Mouse (Mus musculus): ENCODE data around the gene Shisa5. TPM values are rescaled to one million over a fixed set of nuclear protein-coding genes. Genes with fewer than 3 reads are reported as not detected.

Gene Shisa5
- polyA plus RNA-seq, 1 experiment, result 675 TPM

DNA sequence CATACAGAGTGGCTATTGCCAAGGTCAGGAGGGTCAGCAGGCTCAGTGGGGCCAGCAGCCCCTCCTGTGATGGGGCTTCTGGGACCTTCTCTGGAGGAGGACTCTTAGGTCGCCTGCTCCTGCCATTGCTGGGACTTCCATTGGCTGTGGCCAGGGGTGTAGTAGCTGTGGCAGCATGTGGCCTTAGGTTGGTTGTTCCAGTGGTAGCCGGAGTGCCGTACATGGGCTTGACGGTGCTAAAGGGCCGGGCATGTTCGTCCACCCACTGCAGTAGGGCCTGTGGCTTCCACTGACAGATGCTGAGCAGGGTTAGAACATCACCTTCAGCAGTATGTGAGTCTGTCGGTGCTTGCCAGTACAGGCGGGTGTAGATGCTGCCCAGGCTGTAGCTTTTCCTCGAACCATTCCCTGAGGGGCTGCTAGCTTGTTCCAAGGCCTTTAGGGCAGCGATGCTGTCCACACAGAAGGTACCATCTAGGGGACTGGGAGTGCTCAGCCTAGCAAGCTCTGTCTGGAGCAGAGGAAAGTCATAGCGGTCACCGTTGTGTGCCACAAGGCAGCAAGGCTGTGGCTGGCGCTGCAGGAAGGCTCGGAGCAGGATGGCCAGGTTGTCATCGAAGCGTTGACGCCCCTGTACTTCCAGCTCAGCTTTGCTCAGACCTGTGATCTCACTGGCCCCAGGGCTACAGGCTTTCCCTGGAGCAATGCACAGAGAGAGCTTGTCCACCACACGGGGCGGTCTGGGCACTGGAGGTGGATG lies 19.8 kb downstream of the Shisa5 start:
- WGBS, result 88% methylated on average over 19 of the region's 19 CpGs

DNA sequence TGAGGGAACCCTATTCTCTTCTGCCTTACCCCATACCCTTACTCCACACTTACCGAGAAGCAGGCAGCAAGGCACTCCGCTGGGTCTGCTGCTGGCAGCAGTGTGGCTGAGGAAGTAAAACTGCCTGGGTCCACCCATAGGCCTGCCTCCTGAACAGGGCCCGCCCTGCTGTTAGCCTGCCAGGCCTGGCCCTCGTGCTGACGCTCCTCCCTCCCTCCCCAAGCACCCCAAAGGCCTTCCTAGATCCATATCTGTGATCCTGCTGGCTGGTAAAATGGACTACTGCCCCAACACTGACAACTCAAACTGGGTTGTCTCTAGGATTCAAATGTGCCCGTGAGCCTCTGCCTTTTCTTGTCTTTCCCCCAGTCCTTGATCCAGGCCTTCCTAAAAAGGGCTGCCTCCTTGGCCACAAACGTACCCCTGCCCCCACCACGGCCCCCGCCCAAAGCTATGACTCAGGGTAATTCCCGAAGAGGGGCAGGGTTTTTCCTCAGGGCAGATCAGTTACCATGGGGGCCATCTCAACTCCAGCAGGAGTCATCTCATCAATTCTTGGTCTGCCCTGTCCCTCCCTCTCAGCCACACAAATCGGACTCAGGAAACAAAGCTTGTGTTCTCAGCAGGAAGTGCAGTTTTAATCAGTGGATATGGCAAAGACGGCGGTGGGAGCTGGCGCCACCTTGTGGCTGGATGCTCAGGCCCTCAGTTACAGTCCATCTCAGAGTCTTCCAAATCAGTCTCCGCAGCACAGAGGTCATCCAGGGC lies 21.0 kb downstream of the Shisa5 start, which contains the start of gene Trex1:
Gene Trex1, minus strand, starts transcription at position 599 of the 768 bp plus-strand sequence.
- TF ChIP-seq CTCF (IDR thresholded peaks at IDR 0.05; ENCODE audit: extremely low read depth, insufficient read length, insufficient replicate concordance, low read depth, low read length), result peak; percentile 99
- peak; percentile 94 for TF ChIP-seq POLR2A (IDR thresholded peaks at IDR 0.05; ENCODE audit: low read depth, low read length)
- peaks cover 23% of the 10 kb centered on the region for H3K36me3 ChIP-seq (ENCODE audit: control insufficient read depth, insufficient read depth, low read length)
- H3K27ac ChIP-seq (ENCODE audit: insufficient read depth, low read depth, low read length), result peak within 1 kb of the TSS; percentile 93
- peak within 1 kb of the TSS; percentile 61 for H3K4me3 ChIP-seq (ENCODE audit: low read depth, low read length)
- WGBS, result 1% methylated on average over 15 of the region's 15 CpGs
- H3K4me1 ChIP-seq (ENCODE audit: control insufficient read depth, insufficient read depth, insufficient read length, low read length), result peaks cover 23% of the 10 kb centered on the region
- no peaks in the 10 kb centered on the region for H3K27me3 ChIP-seq (ENCODE audit: control insufficient read depth, insufficient read depth, low read length)

More for the DNA sequence above, 19.8 kb downstream of the Shisa5 start:
- Histone ChIP-seq H3K36me3 (ENCODE audit: control insufficient read depth, insufficient read depth, low read length) (peaks cover 20% of the 10 kb centered on the region), H3K4me3 (ENCODE audit: low read depth, low read length) (peak overlapping the region; percentile 61), H3K4me1 (ENCODE audit: control insufficient read depth, insufficient read depth, insufficient read length, low read length) (peaks cover 24% of the 10 kb centered on the region), H3K27ac (ENCODE audit: insufficient read depth, low read depth, low read length) (peak overlapping the region; percentile 93), H3K27me3 (ENCODE audit: control insufficient read depth, insufficient read depth, low read length) (no peaks in the 10 kb centered on the region)
- TF ChIP-seq CTCF (IDR thresholded peaks at IDR 0.05; ENCODE audit: extremely low read depth, insufficient read length, insufficient replicate concordance, low read depth, low read length), result no peak
- TF ChIP-seq POLR2A (IDR thresholded peaks at IDR 0.05; ENCODE audit: low read depth, low read length), result no peak

GRCm38 (mm10) chr9:109060184-109060897 lies 22.0 kb downstream of the Shisa5 start:
- H3K27ac ChIP-seq (ENCODE audit: insufficient read depth, low read depth, low read length), result no peak overlapping the region

GRCm38 (mm10) chr9:109060898-109061295 lies 22.5 kb downstream of the Shisa5 start:
- Histone ChIP-seq H3K36me3 (ENCODE audit: control insufficient read depth, insufficient read depth, low read length) (peaks cover 33% of the 10 kb centered on the region), H3K4me1 (ENCODE audit: control insufficient read depth, insufficient read depth, insufficient read length, low read length) (peaks cover 17% of the 10 kb centered on the region), H3K4me3 (ENCODE audit: low read depth, low read length) (no peak overlapping the region), H3K27ac (ENCODE audit: insufficient read depth, low read depth, low read length) (no peak overlapping the region), H3K27me3 (ENCODE audit: control insufficient read depth, insufficient read depth, low read length) (no peaks in the 10 kb centered on the region)
- 85% methylated on average over 5 of the region's 5 CpGs for WGBS
- TF ChIP-seq CTCF (IDR thresholded peaks at IDR 0.05; ENCODE audit: extremely low read depth, insufficient read length, insufficient replicate concordance, low read depth, low read length) (no peak), POLR2A (IDR thresholded peaks at IDR 0.05; ENCODE audit: low read depth, low read length) (no peak)

More at GRCm38 (mm10) chr9:109060184-109060897, 22.0 kb downstream of the Shisa5 start:
- 91% methylated on average over 16 of the region's 16 CpGs for WGBS
- H3K36me3 ChIP-seq (ENCODE audit: control insufficient read depth, insufficient read depth, low read length), result peaks cover 31% of the 10 kb centered on the region
- H3K4me1 ChIP-seq (ENCODE audit: control insufficient read depth, insufficient read depth, insufficient read length, low read length), result peaks cover 20% of the 10 kb centered on the region
- H3K27me3 ChIP-seq (ENCODE audit: control insufficient read depth, insufficient read depth, low read length), result no peaks in the 10 kb centered on the region
- H3K4me3 ChIP-seq (ENCODE audit: low read depth, low read length), result no peak overlapping the region
- TF ChIP-seq CTCF (IDR thresholded peaks at IDR 0.05; ENCODE audit: extremely low read depth, insufficient read length, insufficient replicate concordance, low read depth, low read length) (no peak), POLR2A (IDR thresholded peaks at IDR 0.05; ENCODE audit: low read depth, low read length) (no peak)

GRCm38 (mm10) chr9:109068095-109068735 lies 29.9 kb downstream of the Shisa5 start:
- peak; percentile 5; the same call in 1 of the 2 replicates for TF ChIP-seq CTCF (IDR thresholded peaks at IDR 0.05; ENCODE audit: extremely low read depth, insufficient read length, insufficient replicate concordance, low read depth, low read length)
- no peak for TF ChIP-seq POLR2A (IDR thresholded peaks at IDR 0.05; ENCODE audit: low read depth, low read length)
- Histone ChIP-seq H3K27ac (ENCODE audit: insufficient read depth, low read depth, low read length) (no peak overlapping the region), H3K4me1 (ENCODE audit: control insufficient read depth, insufficient read depth, insufficient read length, low read length) (peaks cover 3% of the 10 kb centered on the region), H3K4me3 (ENCODE audit: low read depth, low read length) (no peak overlapping the region), H3K36me3 (ENCODE audit: control insufficient read depth, insufficient read depth, low read length) (peaks cover 47% of the 10 kb centered on the region), H3K27me3 (ENCODE audit: control insufficient read depth, insufficient read depth, low read length) (no peaks in the 10 kb centered on the region)
- WGBS, result 90% methylated on average over 3 of the region's 3 CpGs

GRCm38 (mm10) chr9:109073661-109074573 lies 35.6 kb downstream of the Shisa5 start, which contains the start of gene Atrip:
Gene Atrip, minus strand, starts transcription at chr9:109074124.
- TF ChIP-seq CTCF (IDR thresholded peaks at IDR 0.05; ENCODE audit: extremely low read depth, insufficient read length, insufficient replicate concordance, low read depth, low read length) (no peak), POLR2A (IDR thresholded peaks at IDR 0.05; ENCODE audit: low read depth, low read length) (peak; percentile 54; the same call in 1 of the 2 replicates)
- Histone ChIP-seq H3K4me1 (ENCODE audit: control insufficient read depth, insufficient read depth, insufficient read length, low read length) (peaks cover 6% of the 10 kb centered on the region), H3K4me3 (ENCODE audit: low read depth, low read length) (peak within 1 kb of the TSS; percentile 91), H3K27ac (ENCODE audit: insufficient read depth, low read depth, low read length) (no peak within 1 kb of the TSS), H3K27me3 (ENCODE audit: control insufficient read depth, insufficient read depth, low read length) (no peaks in the 10 kb centered on the region), H3K36me3 (ENCODE audit: control insufficient read depth, insufficient read depth, low read length) (peaks cover 20% of the 10 kb centered on the region)
- WGBS, result under 1% methylated on average over 57 of the region's 57 CpGs
